Mouse (Mus musculus): ENCODE measurements around the gene Olfr1293-ps.

DNA sequence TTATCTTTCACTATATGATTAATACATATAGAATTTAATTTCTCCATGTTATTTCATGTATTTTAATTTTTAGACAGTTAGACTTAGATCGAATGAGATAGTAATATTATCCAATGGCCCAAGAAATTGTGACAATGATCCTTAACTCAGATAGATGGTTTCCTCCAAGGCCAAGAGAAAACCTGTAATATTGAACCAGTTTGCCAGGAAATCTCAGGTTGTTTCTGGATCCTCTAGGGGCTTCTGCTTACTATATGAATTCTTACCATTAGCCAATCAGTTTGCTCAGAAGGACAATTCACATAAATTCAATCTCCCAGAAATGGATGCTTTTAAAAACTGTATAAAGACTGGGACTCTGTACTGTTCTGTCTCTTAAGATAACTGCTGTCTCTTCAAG lies at the start of gene Olfr1293-ps:
- no peak for TF ChIP-seq POLR2A (IDR thresholded peaks at IDR 0.05; ENCODE audit: insufficient read depth, low read length)
- TF ChIP-seq CTCF (IDR thresholded peaks at IDR 0.05; ENCODE audit: low read depth, low read length) = no peak

All from ES-Bruce4 (cell line).